Mouse (Mus musculus): ENCODE results near the gene H3f3b.
A peak's percentile ranks its signal among the peaks of the same experiment; 100 is the strongest.
"Not testable (repeated sequence)": the region's sequence is repeated elsewhere in the genome, so short reads cannot be mapped to it uniquely, and the experiment has no call there.

Gene H3f3b

DNA sequence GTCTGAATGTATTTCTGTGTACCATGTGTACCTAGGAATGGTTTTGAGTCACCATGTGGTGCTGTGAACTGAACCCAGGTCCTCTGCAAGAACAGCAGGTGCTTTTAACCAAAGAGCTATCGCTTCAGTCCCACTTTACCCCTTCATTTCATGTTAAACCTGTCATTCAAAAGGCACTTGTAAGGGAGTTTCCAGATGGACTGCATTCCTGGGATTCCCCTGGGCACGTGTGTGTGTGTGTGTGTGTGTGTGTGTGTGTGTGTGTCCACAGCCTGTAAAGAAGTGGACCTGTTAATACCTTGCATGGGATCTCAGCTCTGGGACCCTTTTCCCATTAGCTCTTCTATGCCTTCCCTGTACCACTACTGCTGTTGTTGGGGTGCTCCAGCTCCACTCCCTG is 21.8 kb upstream of the H3f3b start:
- DNase-seq (ENCODE audit: low read depth in 2 of 2, low spot score in 2 of 2) = no peak

DNA sequence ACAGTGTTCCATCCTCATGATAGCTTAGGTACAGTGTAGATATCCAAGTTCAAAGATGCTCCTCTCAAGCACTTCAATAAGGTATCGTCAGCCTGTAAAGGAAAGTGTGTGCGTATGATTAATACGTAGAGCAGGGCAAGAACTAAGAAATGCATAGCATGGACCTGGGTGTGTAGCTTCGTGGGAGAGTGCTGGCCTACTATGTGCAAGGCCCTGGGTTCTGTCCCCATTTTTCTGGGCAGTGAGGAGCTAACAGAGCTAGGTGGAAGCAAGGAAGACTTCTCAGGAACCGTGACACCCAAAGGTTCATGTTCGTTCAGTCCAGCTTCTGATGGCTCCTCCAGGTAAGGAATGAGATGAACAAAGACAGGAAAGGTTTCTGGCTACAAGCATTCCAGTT is 17.4 kb upstream of the H3f3b start:
- no peak for DNase-seq (ENCODE audit: low read depth in 2 of 2, low spot score in 2 of 2)

DNA sequence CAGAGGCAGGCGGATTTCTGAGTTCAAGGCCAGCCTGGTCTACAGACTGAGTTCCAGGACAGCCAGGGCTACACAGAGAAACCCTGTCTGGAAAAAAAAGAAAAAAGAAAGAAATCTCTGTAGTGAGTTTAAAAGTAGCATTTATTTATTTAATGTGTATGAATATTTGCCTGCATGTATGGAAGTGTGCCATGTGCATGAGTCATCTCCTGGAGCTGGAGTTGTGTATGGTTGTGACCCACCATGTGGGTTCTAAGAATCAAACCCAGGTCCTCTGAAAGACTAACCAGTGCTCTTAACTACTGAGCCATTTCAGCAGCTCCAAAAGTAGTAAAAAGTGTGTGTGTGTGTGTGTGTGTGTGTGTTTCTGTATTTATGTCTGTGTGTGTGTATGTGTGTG is 15.5 kb upstream of the H3f3b start:
- no peak for DNase-seq (ENCODE audit: low read depth in 2 of 2, low spot score in 2 of 2)

DNA sequence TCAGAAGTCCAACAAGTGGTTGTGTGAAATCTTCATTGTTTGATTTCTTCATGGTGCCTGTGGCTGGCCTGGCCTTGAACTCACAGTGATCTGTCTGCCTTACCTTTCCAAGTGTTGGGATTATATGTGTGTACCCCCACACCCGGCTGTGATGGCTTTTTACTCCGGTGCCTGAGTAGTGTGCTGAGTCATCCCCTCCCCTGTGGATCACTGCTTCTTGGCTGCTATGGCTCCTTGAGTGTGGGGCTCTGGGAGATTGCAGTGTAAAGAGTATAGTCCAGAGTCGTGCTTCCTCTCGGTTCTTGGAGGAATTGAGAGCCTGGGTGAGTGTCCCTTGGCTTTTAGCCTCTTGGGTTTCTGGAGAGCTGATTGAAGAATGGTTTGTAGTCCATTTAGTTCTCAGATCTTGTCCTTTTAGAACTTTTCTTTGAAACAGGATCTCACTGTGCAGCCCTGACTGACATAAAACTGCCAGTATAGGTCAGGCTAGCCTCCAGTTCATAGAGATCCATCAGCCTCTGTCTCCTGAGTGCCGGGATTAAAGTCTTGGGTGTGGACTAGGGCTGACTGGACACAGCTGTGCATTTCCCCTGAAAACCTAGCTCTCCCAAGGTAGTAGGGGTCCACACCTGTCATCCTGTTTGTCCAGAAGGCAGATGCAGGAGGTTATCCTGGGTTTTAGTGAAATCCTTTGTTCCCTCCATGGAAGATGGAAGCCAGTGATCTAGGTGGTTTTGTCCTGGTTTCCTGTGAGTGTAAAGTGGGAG is 14.8 kb upstream of the H3f3b start:
- no peak for DNase-seq (ENCODE audit: low read depth in 2 of 2, low spot score in 2 of 2)

DNA sequence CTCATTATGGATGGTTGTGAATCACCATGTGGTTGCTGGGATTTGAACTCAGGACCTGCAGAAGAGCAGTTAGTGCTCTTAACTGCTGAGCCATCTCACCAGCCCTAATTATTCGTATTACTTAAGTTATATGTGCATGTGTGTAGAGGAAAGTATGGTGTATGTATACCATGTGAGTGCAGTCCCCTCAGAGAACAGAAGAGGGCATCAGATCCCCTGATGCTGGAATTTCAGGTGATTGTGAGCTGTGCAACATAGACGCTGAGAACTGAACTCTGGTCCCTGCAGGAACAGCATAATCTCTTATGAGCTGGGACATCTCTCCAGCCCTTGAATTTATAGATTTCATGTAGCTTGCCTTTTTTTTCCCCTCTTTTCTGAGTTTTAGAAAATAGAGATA is 14.1 kb upstream of the H3f3b start:
- no peak for DNase-seq (ENCODE audit: low read depth in 2 of 2, low spot score in 2 of 2)

DNA sequence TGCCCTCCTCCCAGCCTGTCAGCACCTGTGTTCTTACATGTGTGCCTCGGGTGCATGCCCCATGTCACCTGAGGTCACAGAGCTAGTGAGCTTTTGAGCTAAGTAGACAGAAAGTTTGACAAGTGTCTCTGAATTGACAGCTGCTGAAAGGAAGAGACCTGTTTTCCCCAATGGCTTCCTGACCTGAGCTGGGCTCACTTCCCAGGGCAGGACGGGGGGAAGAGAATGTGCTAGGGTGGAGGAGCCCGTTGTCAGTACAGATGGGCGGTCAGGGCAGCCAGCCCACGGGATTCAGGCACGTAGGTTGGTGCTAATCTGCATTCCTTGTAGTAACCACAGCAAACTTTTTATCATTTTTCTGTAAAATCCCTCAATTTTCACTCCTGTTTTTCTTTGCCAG is 12.8 kb upstream of the H3f3b start:
- DNase-seq (ENCODE audit: low read depth in 2 of 2, low spot score in 2 of 2) = no peak

DNA sequence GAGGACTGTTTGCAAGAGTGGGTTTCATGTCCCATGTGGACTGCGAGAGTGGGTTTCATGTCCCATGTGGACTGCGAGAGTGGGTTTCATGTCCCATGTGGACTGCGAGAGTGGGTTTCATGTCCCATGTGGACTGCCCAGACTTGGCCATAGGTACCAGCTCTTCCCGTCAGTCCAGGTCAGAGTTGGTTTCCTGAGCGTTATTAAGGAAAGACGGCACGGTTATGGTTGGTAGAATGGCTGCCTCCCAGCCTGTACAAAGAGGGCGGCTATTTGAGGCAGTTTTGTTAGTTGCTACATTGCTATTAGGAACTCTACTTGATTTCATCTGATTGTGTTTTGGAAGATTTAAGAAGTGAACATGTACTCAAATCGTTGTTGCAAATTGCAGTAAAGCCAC is 10.1 kb upstream of the H3f3b start:
- DNase-seq (ENCODE audit: low read depth in 2 of 2, low spot score in 2 of 2) = no peak

DNA sequence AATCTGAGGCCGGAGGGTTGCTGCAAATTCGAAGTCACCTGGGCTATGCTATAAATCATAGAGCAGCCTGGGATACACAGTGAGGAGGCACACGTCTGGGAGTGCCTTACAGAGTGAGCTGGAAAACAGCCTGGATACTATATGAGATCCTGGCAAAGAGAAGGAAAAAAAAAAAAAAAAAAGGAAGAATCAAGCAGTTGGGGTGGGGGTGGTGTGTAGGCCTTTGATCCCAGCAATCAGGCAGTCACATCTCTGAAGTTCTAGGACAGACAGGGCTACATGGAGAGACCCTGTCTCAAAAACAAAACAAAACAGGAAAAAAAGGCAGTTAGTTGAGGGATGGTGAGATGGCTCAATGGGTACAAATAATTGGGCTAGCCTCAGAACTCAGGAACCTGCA is 8.9 kb upstream of the H3f3b start:
- DNase-seq (ENCODE audit: low read depth in 2 of 2, low spot score in 2 of 2) = no peak

DNA sequence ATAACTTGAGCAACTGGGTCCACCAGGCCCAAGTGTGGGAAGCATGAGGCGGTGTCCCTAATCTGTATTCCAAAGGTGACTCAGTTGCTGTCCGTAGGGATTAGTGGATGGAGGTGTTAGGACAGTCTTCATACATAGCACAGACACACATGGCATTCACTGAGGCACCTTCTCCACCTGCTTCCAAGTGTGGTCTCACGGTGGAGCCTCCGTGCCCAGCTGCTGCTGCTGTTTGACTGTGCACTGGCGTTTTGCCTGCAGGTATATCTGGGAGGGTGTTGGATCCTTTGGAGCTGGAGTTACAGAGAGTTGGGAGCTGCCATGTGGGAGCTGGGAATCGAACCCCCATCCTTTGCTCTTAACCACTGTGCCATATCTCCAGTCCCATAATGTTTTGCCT is 6.8 kb upstream of the H3f3b start:
- no peak for DNase-seq (ENCODE audit: low read depth in 2 of 2, low spot score in 2 of 2)

DNA sequence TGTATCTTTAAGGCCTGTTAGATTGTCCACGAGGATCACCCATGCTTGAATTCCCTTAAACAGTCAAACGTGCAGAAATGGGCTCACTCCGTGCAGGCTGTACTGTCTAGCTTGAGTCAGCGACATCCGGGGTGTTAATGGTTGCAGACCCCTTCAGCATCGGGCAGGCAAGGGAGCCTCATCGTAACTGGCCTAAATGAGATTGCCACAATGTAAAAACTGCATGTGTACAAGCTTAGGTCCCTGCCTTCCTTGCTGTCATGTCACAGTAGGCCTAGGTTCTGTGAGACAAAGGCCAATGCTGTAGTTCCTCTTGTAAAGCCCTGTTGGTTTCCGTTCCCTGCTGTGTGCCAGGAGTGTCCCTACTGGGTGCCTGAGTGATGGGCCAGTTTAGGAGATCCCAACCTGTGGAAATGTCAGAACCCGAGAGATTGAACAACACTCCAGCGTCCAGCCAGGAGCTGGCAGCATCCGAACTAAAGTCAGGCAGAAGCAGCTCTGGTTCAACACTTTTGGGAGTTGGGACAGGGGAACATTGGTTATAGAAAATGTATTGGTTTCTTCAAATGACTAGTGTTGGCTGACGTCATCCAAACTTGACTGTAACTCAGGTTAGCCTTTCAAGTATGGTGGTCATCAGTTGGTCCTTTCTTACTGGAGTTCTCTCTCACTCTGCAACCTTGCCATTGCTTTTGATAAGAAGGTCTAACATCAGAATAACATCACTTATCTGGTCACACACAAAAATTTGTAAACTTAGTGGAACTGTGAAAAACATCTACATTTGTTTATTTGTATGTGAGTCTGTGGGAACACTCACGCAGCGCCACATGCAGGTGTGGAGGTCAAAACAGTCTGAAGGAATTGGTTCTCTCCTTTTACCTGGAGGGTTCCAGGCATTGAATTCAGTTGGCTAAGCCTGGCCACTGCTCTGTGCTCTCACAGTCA is 3.4 kb upstream of the H3f3b start:
- DNase-seq (ENCODE audit: low read depth in 2 of 2, low spot score in 2 of 2) = no peak

DNA sequence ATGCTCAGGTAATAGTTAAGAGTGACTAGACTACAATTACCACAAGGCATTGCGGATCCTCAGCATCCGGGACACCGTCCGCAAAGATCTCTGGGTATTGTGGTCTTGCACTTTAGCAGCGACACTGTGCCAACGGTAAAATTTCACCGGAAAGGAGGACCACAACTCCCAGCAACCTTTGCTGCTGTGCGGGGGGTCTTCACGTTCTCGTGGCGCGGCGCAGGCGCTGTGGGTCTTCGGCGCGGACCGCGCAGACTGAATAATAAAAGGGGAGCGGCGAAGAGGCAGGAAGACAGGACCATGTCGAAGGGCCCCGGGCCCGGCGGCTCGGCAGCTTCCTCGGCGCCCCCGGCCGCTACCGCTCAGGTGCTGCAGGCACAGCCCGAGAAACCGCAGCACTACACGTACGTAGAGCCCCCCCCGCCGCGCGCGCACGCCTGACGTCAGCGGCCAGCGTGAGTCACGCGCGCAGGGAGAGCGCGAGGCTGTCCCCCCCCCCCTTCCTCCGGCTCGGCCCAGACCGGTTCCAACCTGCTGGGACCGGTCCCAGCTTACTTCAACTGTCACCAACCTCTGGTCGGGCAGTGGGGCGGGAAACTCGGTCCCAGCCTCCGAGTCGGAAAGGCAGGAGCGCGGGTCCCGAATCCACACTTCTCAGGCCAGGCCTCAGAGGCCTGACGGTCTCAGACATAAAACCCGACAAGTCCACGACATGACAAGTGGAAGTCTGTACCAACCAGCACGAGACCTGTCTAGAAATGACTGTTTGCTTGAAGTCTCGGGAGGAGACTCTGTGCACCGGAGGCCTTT is 2.5 kb upstream of the H3f3b start, which contains the start of gene Unk:
Unk (plus strand) TSS at position 235 of the 810 bp plus-strand sequence.
- peak; percentile 94 to 96 for DNase-seq (ENCODE audit: low read depth in 2 of 2, low spot score in 2 of 2)

DNA sequence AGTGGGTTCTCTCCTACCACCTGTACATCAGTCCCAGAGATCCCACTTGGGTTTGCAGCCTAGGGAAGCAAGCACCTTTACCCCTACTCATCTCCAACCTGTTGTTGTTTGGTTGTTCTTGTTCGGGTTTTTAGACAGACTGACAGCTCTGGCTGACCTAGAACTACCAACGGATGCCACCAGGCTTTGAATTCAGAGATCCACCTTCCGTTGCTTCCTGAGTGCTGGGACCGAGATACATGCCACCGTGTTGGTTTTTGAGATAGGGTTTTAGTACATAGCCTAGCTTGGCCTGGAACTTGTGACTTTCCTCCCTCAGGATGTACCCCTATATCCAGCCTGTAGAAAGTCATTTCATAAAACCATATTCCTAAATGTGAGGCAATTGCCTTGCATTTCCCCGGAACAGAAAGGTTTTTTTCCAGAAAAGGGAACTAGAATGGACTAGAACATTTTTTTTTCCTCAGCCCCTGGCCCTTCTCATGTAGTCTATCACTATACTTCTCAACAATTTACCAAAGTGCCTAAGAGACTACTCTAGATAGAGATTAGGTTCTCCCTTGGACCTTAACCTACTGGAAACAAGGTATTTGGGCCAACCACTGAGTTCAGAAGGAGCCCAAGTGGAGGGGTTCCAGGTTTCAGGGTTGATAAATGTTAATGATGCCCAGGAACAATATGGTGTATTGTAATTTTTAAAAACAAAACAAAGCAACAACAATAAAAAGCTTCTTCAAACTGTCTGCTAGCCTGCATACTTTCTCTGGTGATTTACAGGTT is 1.5 kb upstream of the H3f3b start:
- DNase-seq (ENCODE audit: low read depth in 2 of 2, low spot score in 2 of 2) = no peak

DNA sequence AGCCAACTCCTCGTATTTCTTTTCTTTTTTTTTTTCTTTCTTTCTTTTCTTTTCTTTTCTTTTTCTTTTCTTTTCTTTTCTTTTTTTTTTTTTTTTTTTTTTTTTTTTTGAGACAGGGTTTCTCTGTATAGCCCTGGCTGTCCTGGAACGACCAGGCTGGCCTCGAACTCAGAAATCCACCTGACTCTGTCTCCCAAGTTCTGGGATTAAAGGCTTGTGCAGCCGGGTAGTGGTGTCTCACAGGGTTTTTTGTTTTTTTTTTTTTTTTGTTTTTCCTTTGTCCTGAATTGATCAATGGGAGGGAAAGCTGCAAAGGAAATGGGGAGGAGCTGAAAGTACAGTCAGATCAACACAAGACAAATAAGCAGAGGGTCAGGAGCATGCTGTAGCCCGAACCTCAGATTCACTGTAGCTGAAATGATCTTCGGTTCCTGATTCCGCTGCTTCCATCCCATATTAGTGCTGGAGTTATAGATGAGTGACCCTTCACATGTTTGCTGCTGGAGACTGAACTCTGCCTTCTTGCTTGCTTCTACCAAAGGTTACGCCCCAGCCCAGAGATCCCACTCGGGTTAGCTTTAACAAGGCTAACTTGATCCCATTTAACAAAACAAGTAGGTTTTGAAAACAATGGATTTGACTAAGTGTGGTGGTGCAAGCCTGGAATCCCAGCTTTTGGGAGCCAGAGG is 559 bp upstream of the H3f3b start:
- no peak for DNase-seq (ENCODE audit: low read depth in 2 of 2, low spot score in 2 of 2)

DNA sequence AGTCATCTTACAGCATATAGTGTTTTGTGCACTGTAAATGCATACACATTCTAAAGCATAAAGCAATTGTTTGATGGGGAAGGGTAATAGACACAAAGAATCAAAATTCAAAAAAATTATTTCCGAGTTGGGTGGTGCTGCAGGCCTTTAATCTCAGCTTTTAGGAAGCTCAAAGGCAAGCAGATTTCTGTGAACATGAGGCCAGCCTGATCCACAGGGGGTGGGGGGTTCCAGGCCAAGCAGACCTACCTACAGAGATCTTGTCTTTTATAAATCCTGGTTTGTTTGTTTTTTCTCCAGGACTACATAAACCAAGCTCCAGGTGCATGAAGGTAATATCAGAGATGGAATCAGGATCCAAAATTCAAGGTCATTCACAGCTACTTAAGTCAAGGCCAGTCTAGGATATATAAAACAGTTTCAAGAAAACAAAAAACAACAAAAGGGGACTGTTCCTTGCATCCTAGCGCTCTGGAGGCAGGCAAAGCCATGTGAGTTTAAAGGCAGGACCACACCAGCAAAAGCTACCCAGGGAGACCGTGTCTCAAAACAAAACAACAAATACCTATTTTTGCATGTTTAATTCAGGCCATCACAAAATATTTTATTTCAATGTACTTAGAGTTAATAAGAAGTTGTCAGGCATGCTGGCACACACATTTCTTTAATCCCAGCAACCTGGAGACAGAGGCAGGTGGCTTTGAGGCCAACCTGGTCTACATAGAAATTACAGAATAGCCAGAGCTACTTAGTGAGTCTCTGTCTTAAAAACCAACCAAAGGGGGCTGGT is 2.5 kb downstream of the H3f3b start:
- DNase-seq (ENCODE audit: low read depth in 2 of 2, low spot score in 2 of 2) = no peak

DNA sequence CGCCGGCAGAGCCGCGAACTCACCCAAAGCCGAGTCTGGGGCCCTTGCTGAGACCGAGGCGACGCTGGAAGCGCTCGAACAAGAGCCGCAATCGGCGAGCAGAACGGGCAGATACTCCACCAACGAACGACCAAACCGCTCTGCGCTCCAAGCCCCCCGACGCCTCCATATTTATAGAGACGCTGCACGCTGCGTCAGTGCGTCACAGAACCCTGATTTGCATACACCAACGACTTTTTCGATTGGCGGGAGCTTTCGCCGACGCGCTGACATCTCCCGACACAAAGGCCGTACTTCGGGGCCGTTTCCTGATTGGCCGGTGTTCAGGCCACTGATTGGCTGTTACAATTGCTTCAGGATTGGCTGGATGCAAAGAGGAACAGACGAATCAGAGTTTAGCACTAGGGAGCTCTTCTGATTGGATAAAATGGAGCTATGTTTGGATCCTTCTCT is 3.4 kb downstream of the H3f3b start:
- peak; percentile 97 to 98 for DNase-seq (ENCODE audit: low read depth in 2 of 2, low spot score in 2 of 2)

DNA sequence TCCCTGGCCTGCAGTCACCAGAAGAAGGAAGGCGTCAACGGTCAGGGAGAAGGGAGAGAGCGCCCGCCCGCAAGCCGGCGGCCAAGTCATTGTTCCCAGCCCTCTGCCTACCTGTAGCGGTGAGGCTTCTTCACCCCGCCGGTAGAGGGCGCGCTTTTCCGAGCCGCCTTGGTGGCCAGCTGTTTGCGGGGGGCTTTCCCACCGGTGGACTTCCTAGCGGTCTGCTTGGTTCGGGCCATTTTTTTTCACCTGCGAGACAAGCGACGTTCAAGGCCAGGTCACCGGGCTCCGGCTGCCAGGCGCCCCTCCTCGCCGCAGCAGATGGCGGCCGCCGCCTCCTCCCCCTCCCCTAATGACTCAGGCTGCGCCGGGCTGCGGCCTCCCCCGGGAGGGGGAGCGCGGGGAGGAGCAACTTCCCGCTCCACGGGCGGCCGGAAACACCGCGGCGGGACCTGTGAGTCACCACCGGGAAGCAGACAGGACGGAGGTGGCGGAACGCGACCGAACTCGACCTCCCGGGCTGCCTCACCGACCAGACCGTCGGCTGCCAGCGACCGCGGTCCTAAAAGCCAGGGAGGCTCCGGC is 3.9 kb downstream of the H3f3b start:
- peak in 1 of 2 experiments; percentile 80 for DNase-seq (ENCODE audit: low read depth in 2 of 2, low spot score in 2 of 2)

DNA sequence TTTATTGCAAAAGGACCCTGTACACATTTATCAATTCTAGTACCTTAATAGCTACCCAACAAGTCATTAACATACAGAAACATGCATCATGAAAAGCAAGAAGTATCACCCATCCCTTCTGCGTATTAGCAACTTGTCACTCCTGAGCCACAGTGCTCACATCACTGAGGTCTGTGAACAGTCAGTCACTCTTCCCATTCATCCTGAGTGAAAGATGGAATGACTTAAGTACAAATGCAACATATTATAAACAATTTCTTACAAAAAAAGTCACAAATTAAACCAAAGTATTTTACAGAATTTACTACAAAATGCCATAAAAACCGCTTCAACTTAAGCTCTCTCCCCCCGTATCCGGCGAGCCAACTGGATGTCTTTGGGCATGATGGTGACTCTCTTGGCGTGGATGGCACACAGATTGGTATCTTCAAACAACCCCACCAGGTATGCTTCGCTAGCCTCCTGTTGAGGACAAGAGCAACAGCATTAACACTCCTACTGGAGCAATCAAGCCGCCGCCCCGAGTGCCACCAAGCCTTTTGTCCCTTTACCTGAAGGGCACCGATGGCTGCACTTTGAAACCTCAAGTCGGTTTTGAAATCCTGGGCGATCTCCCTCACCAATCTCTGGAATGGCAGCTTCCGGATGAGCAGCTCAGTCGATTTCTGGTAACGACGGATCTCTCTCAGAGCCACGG is 4.5 kb downstream of the H3f3b start:
- not testable (repeated sequence) for DNase-seq (ENCODE audit: low read depth in 2 of 2, low spot score in 2 of 2)

DNA sequence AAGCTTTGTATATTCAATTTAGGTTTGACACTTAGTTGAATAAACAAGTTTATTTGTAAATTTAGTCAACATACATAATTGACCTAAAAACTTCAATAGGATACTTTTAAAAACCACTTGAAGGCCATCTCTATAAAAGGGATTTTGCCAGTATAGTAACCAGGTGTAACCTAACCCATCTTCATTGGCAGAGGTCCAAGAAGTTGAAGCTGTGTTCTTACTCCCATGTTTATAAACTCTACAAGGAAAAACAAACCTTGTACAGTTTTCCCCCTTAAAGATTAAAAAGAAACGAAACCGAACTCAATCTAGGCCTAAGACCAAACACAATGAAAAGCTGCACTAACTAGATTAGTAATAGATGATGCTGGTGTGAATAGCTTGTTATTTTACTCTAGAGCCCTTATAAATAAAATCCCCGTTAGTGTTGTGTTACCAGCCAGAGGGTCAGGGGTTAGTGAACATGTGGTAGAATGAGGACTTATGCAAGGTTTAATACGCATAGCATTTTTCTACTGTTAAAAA is 5.4 kb downstream of the H3f3b start:
- no peak for DNase-seq (ENCODE audit: low read depth in 2 of 2, low spot score in 2 of 2)

Data from CD8-positive naive resting alpha-beta T cell, adult 2 months (primary cell).